Mouse (Mus musculus) lung, postnatal 0 days (tissue): ENCODE results near the gene 1700028K03Rik.

ENCODE experiments used
- CTCF ChIP-seq: IDR thresholded peaks from 2 replicates; pipeline ENCODE4 v1.5.1; 2016; ENCODE audit warnings: antibody characterized with exemption, mild to moderate bottlenecking
- EP300 ChIP-seq: IDR thresholded peaks from 2 replicates; pipeline ENCODE4 v1.6.1; 2016; ENCODE audit warnings: antibody characterized with exemption, mild to moderate bottlenecking, control low read depth

GRCm38 (mm10) chr5:107513583-107513982 lies 20.9 kb upstream of the 1700028K03Rik start:
- TF ChIP-seq CTCF: peak; percentile 79
- TF ChIP-seq EP300: no peak
